ENCODE assay signal across 14 mouse cellular contexts in the genomic region with DNA sequence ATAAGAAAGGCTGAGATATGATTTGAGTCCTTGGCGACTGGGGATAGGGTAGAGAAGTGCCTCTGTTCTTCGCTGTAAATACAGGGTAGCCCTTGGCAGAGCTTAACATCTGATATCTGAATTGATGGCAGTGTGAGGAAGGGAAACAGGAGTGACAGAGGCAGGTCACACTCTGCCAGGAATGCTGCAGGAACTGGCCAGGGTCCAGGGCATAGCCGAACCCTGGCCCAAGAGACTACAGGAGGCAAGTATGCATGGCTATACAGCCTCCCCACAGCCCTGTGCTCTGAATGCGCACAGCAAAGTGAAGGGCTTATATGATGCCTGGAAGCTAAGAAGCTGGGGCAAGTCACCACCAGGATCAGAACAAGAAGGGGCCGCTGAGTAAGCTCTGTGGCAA.
DNase-seq lines count a peak whose midpoint lies in the region; ATAC-seq and TF ChIP-seq lines count a peak whose summit lies in the region.
"Had no signal": no experiment of that assay in that cellular context is flagged by ENCODE, and none has a peak within 500 bp of the region (broad histone marks: within the 10 kb centered on the region; RNA-seq: fewer than 3 reads in every experiment).

No protein-coding gene starts in this region.

- TF ChIP-seq CTCF in kidney, adult 2 months (conservative IDR thresholded peaks at IDR 0.05; ENCODE audit: insufficient read depth, insufficient read length, low read depth, low read length): no peak

- H3K36me3 ChIP-seq in forebrain, embryonic 16.5 days (ENCODE audit: control insufficient read depth, insufficient read depth): no peaks in the 10 kb centered on the region
- H3K36me3 ChIP-seq in forebrain, embryonic 13.5 days (ENCODE audit: poor library complexity, severe bottlenecking): no peaks in the 10 kb centered on the region
- H3K36me3 ChIP-seq in kidney, adult 2 months (ENCODE audit: control insufficient read depth, insufficient read depth, low read length): no peaks in the 10 kb centered on the region
- no peaks in the 10 kb centered on the region for H3K36me3 ChIP-seq in kidney, embryonic 15.5 days
- H3K36me3 ChIP-seq: embryonic facial prominence, embryonic 13.5 days; liver, embryonic 12.5 days; lung, embryonic 15.5 days; midbrain, embryonic 15.5 days had no signal

- TF ChIP-seq POLR2A in kidney, adult 2 months (IDR thresholded peaks at IDR 0.05; ENCODE audit: low read depth, low read length): no peak

- H3K9me3 ChIP-seq in forebrain, embryonic 16.5 days (ENCODE audit: control insufficient read depth, low read length): no peaks in the 10 kb centered on the region
- H3K9me3 ChIP-seq in forebrain, embryonic 13.5 days (replicated peaks): no peaks in the 10 kb centered on the region
- no peaks in the 10 kb centered on the region for H3K9me3 ChIP-seq in kidney, embryonic 15.5 days (replicated peaks)
- H3K9me3 ChIP-seq: embryonic facial prominence, embryonic 13.5 days; liver, embryonic 12.5 days; lung, embryonic 15.5 days; midbrain, embryonic 15.5 days had no signal

- H3K27ac ChIP-seq in forebrain, embryonic 16.5 days (ENCODE audit: low read length): no peak overlapping the region
- no peak overlapping the region for H3K27ac ChIP-seq in forebrain, embryonic 13.5 days
- no peak overlapping the region for H3K27ac ChIP-seq in kidney, adult 2 months (ENCODE audit: insufficient read depth, low read depth, low read length)
- H3K27ac ChIP-seq in kidney, embryonic 15.5 days: no peak overlapping the region
- H3K27ac ChIP-seq: embryonic facial prominence, embryonic 13.5 days; liver, embryonic 12.5 days; lung, embryonic 15.5 days had no signal

- no peak overlapping the region for H3K9ac ChIP-seq in forebrain, embryonic 16.5 days (replicated peaks; ENCODE audit: low read depth, low read length)
- H3K9ac ChIP-seq in forebrain, embryonic 13.5 days: no peak overlapping the region
- H3K9ac ChIP-seq in kidney, embryonic 15.5 days: no peak overlapping the region
- H3K9ac ChIP-seq: embryonic facial prominence, embryonic 13.5 days; liver, embryonic 12.5 days; lung, embryonic 15.5 days; midbrain, embryonic 15.5 days had no signal

- no peaks in the 10 kb centered on the region for H3K27me3 ChIP-seq in forebrain, embryonic 16.5 days (replicated peaks; ENCODE audit: control insufficient read depth, insufficient read depth, low read length)
- no peaks in the 10 kb centered on the region for H3K27me3 ChIP-seq in forebrain, embryonic 13.5 days
- H3K27me3 ChIP-seq in kidney, adult 2 months (replicated peaks; ENCODE audit: control insufficient read depth, insufficient read depth, low read length): no peaks in the 10 kb centered on the region
- H3K27me3 ChIP-seq in kidney, embryonic 15.5 days: no peaks in the 10 kb centered on the region
- H3K27me3 ChIP-seq: embryonic facial prominence, embryonic 13.5 days; liver, embryonic 12.5 days; lung, embryonic 15.5 days; midbrain, embryonic 15.5 days had no signal

- ATAC-seq in forebrain, embryonic 16.5 days: peak; percentile 26; the same call in 1 of the 2 replicates
- no peak for ATAC-seq in forebrain, embryonic 13.5 days
- no peak for ATAC-seq in kidney, embryonic 15.5 days (replicated peaks; ENCODE audit: low FRiP score)
- ATAC-seq: liver, embryonic 12.5 days; midbrain, embryonic 15.5 days had no signal

- peak; percentile 44 for DNase-seq in kidney, adult 2 months
- DNase-seq in brain, adult 2 months (ENCODE audit: low read depth, low spot score): peak; percentile 60
- DNase-seq in cerebellum, adult 9-10 months: peak; percentile 82
- no peak for DNase-seq in thymus, postnatal 10 days (ENCODE audit: low spot score in 2 of 2)
- DNase-seq in embryo, embryonic 9.5 days (ENCODE audit: extremely low spot score): no peak
- DNase-seq: kidney, adult 8-10 months; thymus, adult 2 months had no signal

- peaks cover 22% of the 10 kb centered on the region for H3K4me1 ChIP-seq in forebrain, embryonic 16.5 days (replicated peaks; ENCODE audit: control insufficient read depth, insufficient read depth, low read length)
- peaks cover 17% of the 10 kb centered on the region for H3K4me1 ChIP-seq in forebrain, embryonic 13.5 days
- H3K4me1 ChIP-seq in kidney, adult 2 months (ENCODE audit: control insufficient read depth, insufficient read depth, low read length): peaks cover 8% of the 10 kb centered on the region; the same call in 1 of the 2 replicates
- H3K4me1 ChIP-seq in kidney, embryonic 15.5 days: peaks cover 8% of the 10 kb centered on the region; the same call in 1 of the 2 replicates
- H3K4me1 ChIP-seq: liver, embryonic 12.5 days; lung, embryonic 15.5 days had no signal

- H3K4me2 ChIP-seq in forebrain, embryonic 16.5 days (ENCODE audit: low read length): no peak overlapping the region
- H3K4me2 ChIP-seq in forebrain, embryonic 13.5 days: no peak overlapping the region
- H3K4me2 ChIP-seq in kidney, embryonic 15.5 days: no peak overlapping the region
- H3K4me2 ChIP-seq: embryonic facial prominence, embryonic 13.5 days; liver, embryonic 12.5 days; lung, embryonic 15.5 days; midbrain, embryonic 15.5 days had no signal

- 61% methylated on average over 5 of the region's 5 CpGs for WGBS in forebrain, embryonic 16.5 days
- 76% methylated on average over 5 of the region's 5 CpGs for WGBS in forebrain, embryonic 13.5 days
- WGBS in kidney, adult 2 months: 64% methylated on average over 5 of the region's 5 CpGs
- WGBS in kidney, embryonic 15.5 days: 64% methylated on average over 5 of the region's 5 CpGs

- H3K4me3 ChIP-seq in forebrain, embryonic 16.5 days (replicated peaks; ENCODE audit: low read length): no peak overlapping the region
- H3K4me3 ChIP-seq in forebrain, embryonic 13.5 days: no peak overlapping the region
- H3K4me3 ChIP-seq in kidney, adult 2 months (ENCODE audit: insufficient read depth, low read depth, low read length): no peak overlapping the region
- no peak overlapping the region for H3K4me3 ChIP-seq in kidney, embryonic 15.5 days (replicated peaks)
- H3K4me3 ChIP-seq: embryonic facial prominence, embryonic 13.5 days; liver, embryonic 12.5 days; lung, embryonic 15.5 days; midbrain, embryonic 15.5 days had no signal

Comparison
In these comparisons a context has a peak if more than half of its experiments do, and no peak if none do; other contexts are left out.
1. DNase-seq: peak in kidney, adult 2 months (single experiment), brain, adult 2 months (single experiment) and cerebellum, adult 9-10 months (single experiment); none in thymus, postnatal 10 days (0 of 2) and embryo, embryonic 9.5 days (single experiment).